Mouse (Mus musculus) liver, adult 2 months (tissue): ENCODE results near the gene Pccb.

Experiments used
- CTCF ChIP-seq: fragments of 200-500 bp; IDR thresholded peaks from 2 replicates; pipeline ENCODE4 v1.5.1; 2011; ENCODE audit warnings: low read depth, low read length, control low read depth
- POLR2A ChIP-seq: fragments of 200-500 bp; IDR thresholded peaks from 2 replicates; pipeline ENCODE4 v1.6.1; 2011; ENCODE audit warnings: low read length, control low read depth; ENCODE audit not compliant: insufficient read depth; ENCODE audit errors: extremely low read depth

GRCm38 (mm10) chr9:100963428-100963912 is 71.2 kb downstream of the Pccb start:
- TF ChIP-seq CTCF = no peak
- no peak for TF ChIP-seq POLR2A
